Mouse (Mus musculus): ENCODE results near the gene Ube2o. TPM values are rescaled to one million over a fixed set of nuclear protein-coding genes. Genes with fewer than 3 reads are reported as not detected.
A peak's percentile ranks its signal among the peaks of the same experiment; 100 is the strongest.

Ube2o gene
- polyA plus RNA-seq (2012; rRNA removed) (33.8 and 34.0 TPM in 2 replicates), polyA plus RNA-seq (2014; fragmentation: Nextera tagmentation; extraction: Ambion mirVana) (25.9 and 32.3 TPM in 2 replicates)

GRCm38 (mm10) chr11:116581376-116581814, at the start of gene Ube2o:
Gene Ube2o, minus strand, starts transcription at chr11:116581447.
- H3K4me3 ChIP-seq (ENCODE audit: insufficient read depth in 1 of 2, low read depth in 2 of 2, low read length in 2 of 2): peak within 1 kb of the TSS; percentile 94 to 97
- peak within 1 kb of the TSS; percentile 81 for H3K4me2 ChIP-seq (ENCODE audit: low read depth)
- H3K9me3 ChIP-seq (ENCODE audit: control insufficient read depth, low read length): no peaks in the 10 kb centered on the region
- H3K27ac ChIP-seq: peak within 1 kb of the TSS; percentile 94
- H3K27me3 ChIP-seq (ENCODE audit: control insufficient read depth, insufficient read depth, low read length): no peaks in the 10 kb centered on the region
- no peak for TF ChIP-seq EP300 (IDR thresholded peaks at IDR 0.05; ENCODE audit: low read depth)
- TF ChIP-seq CTCF (IDR thresholded peaks at IDR 0.05; ENCODE audit: low read depth): peak; percentile 68
- peaks cover 13% of the 10 kb centered on the region for H3K36me3 ChIP-seq (replicated peaks; ENCODE audit: control insufficient read depth, insufficient read depth, low read depth)
- H3K9ac ChIP-seq (replicated peaks): peak within 1 kb of the TSS; percentile 96
- H3K4me1 ChIP-seq (replicated peaks; ENCODE audit: control insufficient read depth in 2 of 2, insufficient read depth in 2 of 2, low read length in 1 of 2): peaks cover 20 to 24% of the 10 kb centered on the region in 2 experiments
- DNase-seq (ENCODE audit: low read depth in 3 of 3, low spot score in 3 of 3) (peak; percentile 76), ATAC-seq (ENCODE audit: insufficient read depth) (peak; percentile 80)
- 1% methylated on average over 48 of the region's 51 CpGs for WGBS (ENCODE audit: insufficient replicate concordance)

GRCm38 (mm10) chr11:116630171-116630965, 49.1 kb upstream of the Ube2o start:
- TF ChIP-seq CTCF (IDR thresholded peaks at IDR 0.05; ENCODE audit: low read depth): no peak
- no peak for TF ChIP-seq EP300 (IDR thresholded peaks at IDR 0.05; ENCODE audit: low read depth)
- Histone ChIP-seq H3K9ac (replicated peaks) (no peak overlapping the region), H3K27me3 (ENCODE audit: control insufficient read depth, insufficient read depth, low read length) (no peaks in the 10 kb centered on the region), H3K9me3 (ENCODE audit: control insufficient read depth, low read length) (no peaks in the 10 kb centered on the region), H3K4me1 (replicated peaks; ENCODE audit: control insufficient read depth in 2 of 2, insufficient read depth in 2 of 2, low read length in 1 of 2) (peaks cover 2 to 6% of the 10 kb centered on the region in 2 experiments), H3K27ac (no peak overlapping the region), H3K4me2 (ENCODE audit: low read depth) (no peak overlapping the region), H3K36me3 (replicated peaks; ENCODE audit: control insufficient read depth, insufficient read depth, low read depth) (no peaks in the 10 kb centered on the region), H3K4me3 (ENCODE audit: insufficient read depth in 1 of 2, low read depth in 2 of 2, low read length in 2 of 2) (no peak overlapping the region)
- WGBS (ENCODE audit: insufficient replicate concordance): 35% methylated on average over 12 of the region's 12 CpGs
- DNase-seq (ENCODE audit: low read depth in 3 of 3, low spot score in 3 of 3) (no peak), ATAC-seq (ENCODE audit: insufficient read depth) (no peak)

DNA sequence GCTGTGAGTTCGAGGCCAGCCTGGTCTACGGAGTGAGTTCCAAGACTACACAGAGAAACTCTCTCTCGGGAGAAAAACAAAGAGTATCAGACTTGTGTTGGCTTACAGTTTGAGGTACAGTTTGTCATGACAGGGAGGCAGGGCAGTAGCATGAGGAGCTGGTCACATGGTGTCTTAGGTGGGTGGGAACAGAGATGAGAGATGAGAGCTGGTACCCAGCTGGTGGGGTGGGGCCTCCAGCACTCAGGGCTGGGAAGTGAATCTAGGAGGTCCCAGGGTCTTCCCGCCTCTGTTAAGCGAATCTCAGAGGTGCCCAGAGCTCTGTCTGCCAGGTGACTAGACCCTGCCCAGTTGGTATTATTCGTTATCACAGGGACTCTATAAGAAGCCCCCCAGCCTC, 48.2 kb upstream of the Ube2o start:
- peaks cover 11 to 15% of the 10 kb centered on the region in 2 experiments for H3K4me1 ChIP-seq (replicated peaks; ENCODE audit: control insufficient read depth in 2 of 2, insufficient read depth in 2 of 2, low read length in 1 of 2)
- no peak overlapping the region for H3K9ac ChIP-seq (replicated peaks)
- no peak overlapping the region for H3K27ac ChIP-seq
- WGBS (ENCODE audit: insufficient replicate concordance): 61% methylated on average over 6 of the region's 6 CpGs
- ATAC-seq (ENCODE audit: insufficient read depth) (no peak), DNase-seq (ENCODE audit: low read depth in 3 of 3, low spot score in 3 of 3) (no peak)
- no peak overlapping the region for H3K4me2 ChIP-seq (ENCODE audit: low read depth)
- no peaks in the 10 kb centered on the region for H3K9me3 ChIP-seq (ENCODE audit: control insufficient read depth, low read length)
- H3K36me3 ChIP-seq (replicated peaks; ENCODE audit: control insufficient read depth, insufficient read depth, low read depth): no peaks in the 10 kb centered on the region
- TF ChIP-seq CTCF (IDR thresholded peaks at IDR 0.05; ENCODE audit: low read depth) (no peak), EP300 (IDR thresholded peaks at IDR 0.05; ENCODE audit: low read depth) (no peak)
- no peak overlapping the region for H3K4me3 ChIP-seq (ENCODE audit: insufficient read depth in 1 of 2, low read depth in 2 of 2, low read length in 2 of 2)
- no peaks in the 10 kb centered on the region for H3K27me3 ChIP-seq (ENCODE audit: control insufficient read depth, insufficient read depth, low read length)

GRCm38 (mm10) chr11:116628712-116629111, 47.5 kb upstream of the Ube2o start:
- Histone ChIP-seq H3K9me3 (ENCODE audit: control insufficient read depth, low read length) (no peaks in the 10 kb centered on the region), H3K36me3 (replicated peaks; ENCODE audit: control insufficient read depth, insufficient read depth, low read depth) (no peaks in the 10 kb centered on the region), H3K9ac (replicated peaks) (no peak overlapping the region), H3K4me2 (ENCODE audit: low read depth) (no peak overlapping the region), H3K4me3 (ENCODE audit: insufficient read depth in 1 of 2, low read depth in 2 of 2, low read length in 2 of 2) (no peak overlapping the region), H3K27me3 (ENCODE audit: control insufficient read depth, insufficient read depth, low read length) (no peaks in the 10 kb centered on the region), H3K4me1 (replicated peaks; ENCODE audit: control insufficient read depth in 2 of 2, insufficient read depth in 2 of 2, low read length in 1 of 2) (peaks cover 14 to 18% of the 10 kb centered on the region in 2 experiments), H3K27ac (no peak overlapping the region)
- ATAC-seq (ENCODE audit: insufficient read depth) (0 out of 2 replicates have a peak, but pooled peaks have one; percentile 13), DNase-seq (ENCODE audit: low read depth in 3 of 3, low spot score in 3 of 3) (peak; percentile 69 to 78 (median 74))
- 60% methylated on average over 9 of the region's 9 CpGs for WGBS (ENCODE audit: insufficient replicate concordance)
- TF ChIP-seq EP300 (IDR thresholded peaks at IDR 0.05; ENCODE audit: low read depth) (no peak), CTCF (IDR thresholded peaks at IDR 0.05; ENCODE audit: low read depth) (peak; percentile 99)
